Mouse (Mus musculus): Measurements from ENCODE around the gene Otud3.
A peak's percentile ranks its signal among the peaks of the same experiment; 100 is the strongest.
"Not testable (repeated sequence)": the region's sequence is repeated elsewhere in the genome, so short reads cannot be mapped to it uniquely, and the experiment has no call there.

Gene Otud3

GRCm38 (mm10) chr4:138892655-138893054 is 21.1 kb downstream of the Otud3 start:
- DNase-seq (ENCODE audit: low spot score in 2 of 2): no peak

- no peak for DNase-seq (ENCODE audit: low spot score in 2 of 2)
Measured at GRCm38 (mm10) chr4:138889635-138890034, 24.1 kb downstream of the Otud3 start.

- DNase-seq (ENCODE audit: low spot score in 2 of 2): no peak
Measured at GRCm38 (mm10) chr4:138889165-138889564, 24.6 kb downstream of the Otud3 start.

DNA sequence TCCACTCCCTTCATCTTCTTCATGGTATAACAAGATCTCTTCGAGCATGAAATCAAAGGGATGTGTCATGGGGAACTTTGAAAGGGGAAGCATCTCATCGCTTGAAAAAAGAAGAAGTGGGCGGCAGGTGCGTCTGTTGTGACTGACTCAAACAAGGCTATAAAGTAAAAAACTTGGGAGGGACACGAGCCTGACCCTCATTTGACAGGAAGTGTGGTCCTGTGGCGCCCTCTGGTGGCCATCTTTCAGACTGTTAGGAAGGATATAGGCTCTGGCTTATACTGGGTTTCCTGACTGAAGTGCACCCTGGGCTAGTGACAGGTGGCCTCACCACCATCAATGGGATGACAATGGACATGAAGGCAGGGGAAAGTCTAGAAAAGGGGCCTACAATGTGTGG is 29.5 kb downstream of the Otud3 start:
- peak; percentile 72 for DNase-seq (ENCODE audit: low spot score in 2 of 2)

DNA sequence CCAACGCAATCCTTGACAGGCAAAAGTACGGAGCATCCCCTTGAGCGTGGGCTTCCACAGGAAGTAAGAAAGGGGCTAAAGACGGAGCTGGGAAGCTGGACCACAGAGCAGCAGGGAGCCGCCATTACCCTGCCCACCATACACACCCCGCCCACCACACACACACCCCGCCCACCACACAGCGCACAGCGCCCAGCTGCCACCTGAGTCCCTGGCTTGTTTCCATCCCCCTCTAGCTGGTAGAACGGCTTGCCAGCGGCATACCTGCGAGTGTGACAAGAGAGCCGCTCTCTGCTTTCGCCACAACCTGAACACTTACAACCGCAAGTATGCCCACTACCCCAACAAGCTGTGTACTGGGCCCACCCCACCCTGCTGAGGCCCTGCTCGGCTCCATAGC is 31.6 kb downstream of the Otud3 start:
- no peak for DNase-seq (ENCODE audit: low spot score in 2 of 2)

DNA sequence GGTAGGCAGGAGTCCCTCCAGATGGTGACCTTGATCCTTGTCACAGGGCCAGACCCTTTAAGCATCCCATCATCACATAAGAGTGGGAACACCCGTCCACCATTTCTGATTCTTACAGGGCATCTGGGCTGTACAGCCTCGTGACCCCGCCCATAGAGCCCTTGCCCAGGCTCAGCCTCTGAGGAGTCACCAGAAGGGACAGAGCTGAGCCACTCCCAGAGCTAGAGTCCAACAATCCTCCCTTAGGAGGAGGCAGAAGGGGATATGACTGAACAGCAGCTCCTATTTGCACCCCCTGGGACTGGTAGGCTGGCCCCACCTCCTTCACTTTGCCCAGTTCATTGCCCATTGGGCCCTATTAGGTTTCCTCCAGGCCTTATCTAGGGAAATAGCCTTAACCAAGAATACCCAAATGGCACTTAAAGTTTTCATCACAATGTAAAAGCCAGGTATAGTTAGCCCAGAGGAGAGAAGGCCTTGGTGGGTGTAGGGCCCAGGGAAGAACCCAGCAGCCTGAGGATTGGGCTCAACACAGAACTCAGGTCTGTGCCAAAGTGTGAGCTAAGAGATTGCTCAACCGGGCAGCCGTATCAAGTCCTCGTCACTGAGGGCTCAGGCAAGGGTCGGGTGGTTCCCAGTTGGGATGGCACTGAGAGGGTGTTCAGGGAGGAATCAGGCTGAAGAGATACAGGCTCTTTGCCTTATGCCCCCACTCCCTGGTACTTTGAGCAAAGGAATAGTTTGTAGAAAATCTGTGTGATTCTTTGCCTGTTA is 32.7 kb downstream of the Otud3 start:
- no peak for DNase-seq (ENCODE audit: low spot score in 2 of 2)

DNA sequence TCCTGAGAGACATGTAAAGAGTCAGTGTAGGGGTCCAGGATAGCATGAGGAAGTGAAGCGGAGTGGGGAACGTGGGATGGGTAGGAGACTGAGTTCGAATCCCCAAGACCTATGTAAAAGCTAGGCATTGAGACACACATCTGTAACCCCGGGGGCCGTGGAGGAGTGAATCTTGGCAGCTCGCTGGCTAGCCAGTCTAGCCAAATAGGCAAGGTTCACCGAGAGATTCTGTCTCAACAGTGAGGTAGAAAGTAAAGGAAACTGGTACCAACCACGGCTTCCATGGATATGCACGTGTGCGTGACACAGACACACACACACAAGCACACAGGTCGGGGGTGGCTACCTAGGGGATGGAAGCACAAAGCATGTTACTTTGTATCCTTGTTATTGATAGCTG is 33.9 kb downstream of the Otud3 start:
- DNase-seq (ENCODE audit: low spot score in 2 of 2): no peak

DNA sequence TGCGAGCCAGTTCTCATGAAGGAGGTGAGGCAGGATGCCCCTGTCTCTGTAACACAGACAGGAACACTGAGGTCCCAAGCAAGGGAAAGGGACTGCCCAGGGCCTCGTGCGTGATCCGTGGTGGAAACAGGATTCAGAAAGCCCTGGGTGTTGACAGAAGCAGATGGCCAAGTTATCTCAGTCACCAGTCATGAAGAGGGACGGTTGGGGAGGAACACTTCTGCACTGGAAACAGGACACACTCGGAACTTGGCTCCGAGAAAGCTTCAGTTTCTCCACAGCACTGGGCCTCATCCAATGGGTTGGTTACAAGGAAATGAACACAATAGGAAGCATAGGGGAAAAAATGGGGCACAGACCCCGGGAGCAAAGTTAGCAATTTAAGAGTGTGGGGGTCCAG is 35.0 kb downstream of the Otud3 start:
- DNase-seq (ENCODE audit: low spot score in 2 of 2): no peak

DNA sequence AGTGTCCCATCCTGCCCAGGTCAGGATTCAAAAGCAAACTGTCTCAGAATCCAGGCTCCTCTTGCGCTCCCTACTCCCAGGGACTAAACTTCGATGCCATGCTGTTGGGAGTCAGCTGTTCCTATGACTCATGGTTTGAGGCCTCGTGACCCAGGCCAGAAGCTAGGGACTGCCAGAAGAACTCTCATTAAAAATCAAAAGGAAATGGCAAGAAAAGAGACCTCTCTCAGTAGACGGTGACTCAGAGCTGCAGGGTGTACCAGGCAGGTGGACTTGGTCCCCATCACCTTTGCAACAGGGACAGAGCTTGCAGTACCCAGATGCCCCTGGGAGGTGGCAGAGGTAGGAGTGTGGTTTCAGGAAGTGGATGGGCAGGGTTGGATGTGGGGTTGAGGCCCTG is 36.0 kb downstream of the Otud3 start, which contains the start of gene Pla2g2e:
Gene Pla2g2e, plus strand, starts transcription at position 212 of the 400 bp plus-strand sequence.
- no peak for DNase-seq (ENCODE audit: low spot score in 2 of 2)

DNA sequence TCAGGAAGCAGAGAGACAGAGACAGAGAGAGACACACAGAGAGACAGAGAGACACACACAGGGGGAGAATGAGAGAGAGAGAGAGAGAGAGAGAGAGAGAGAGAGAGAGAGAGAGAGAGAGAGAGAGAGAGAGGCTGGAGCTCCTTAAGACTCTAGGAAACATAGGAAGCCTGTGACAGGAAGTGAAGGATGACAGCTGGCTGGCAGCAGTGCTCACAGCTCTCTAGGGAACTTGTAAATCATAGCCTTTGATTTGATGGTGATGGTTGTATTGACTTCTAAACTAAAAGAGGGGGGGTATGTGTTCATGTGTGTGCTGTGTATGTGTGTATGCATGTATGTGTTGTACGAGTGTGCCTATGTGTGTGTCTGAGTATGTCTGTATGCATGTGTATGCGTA is 37.8 kb downstream of the Otud3 start:
- DNase-seq (ENCODE audit: low spot score in 2 of 2): no peak

- DNase-seq (ENCODE audit: low spot score in 2 of 2): not testable (repeated sequence)
Measured at GRCm38 (mm10) chr4:138875275-138875674, 38.5 kb downstream of the Otud3 start.

DNA sequence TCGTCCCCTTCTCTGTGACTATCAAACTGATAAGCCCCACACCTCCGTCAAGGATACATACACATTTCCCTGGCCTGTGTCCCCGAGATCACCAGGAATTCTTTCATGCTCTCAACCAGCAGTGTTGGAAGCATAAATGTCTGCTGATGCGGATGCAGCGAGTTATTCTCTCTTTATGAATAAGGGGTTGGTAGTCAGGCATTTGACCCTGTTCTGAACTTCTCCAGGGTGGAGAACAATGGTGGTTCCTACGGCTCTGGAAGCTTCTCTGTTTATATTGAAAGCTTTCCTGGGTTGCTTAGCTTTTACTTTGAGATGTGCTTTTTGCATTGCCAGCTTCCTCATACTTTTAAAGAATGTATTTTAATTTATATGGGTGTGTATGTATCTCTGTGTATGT is 39.9 kb downstream of the Otud3 start, which contains the start of gene Gm13030:
Gene Gm13030, minus strand, starts transcription at position 101 of the 400 bp plus-strand sequence.
- no peak for DNase-seq (ENCODE audit: low spot score in 2 of 2)

- DNase-seq (ENCODE audit: low spot score in 2 of 2): no peak
Measured at GRCm38 (mm10) chr4:138868666-138869065, 45.1 kb downstream of the Otud3 start.

DNA sequence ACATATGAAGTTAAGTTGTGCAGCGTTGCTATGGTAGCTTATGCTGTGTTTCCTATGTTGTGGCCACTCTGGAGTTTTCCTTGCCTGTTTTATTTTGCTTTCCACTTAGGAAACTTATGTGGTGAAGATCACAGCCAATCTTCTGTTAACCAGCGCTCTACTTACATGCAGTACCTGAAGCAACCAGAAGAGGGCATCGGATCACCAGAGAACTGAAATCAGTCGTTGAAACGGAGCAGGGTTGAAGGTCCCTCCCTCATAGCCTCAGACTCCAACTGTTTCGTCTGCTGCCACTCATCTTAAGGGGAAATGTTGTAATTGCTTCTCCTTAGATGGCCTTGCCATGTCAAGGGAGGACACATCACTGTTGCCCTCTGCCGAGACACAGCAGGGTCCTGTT is 47.3 kb downstream of the Otud3 start:
- DNase-seq (ENCODE audit: low spot score in 2 of 2): peak in 1 of 2 experiments; percentile 60

DNA sequence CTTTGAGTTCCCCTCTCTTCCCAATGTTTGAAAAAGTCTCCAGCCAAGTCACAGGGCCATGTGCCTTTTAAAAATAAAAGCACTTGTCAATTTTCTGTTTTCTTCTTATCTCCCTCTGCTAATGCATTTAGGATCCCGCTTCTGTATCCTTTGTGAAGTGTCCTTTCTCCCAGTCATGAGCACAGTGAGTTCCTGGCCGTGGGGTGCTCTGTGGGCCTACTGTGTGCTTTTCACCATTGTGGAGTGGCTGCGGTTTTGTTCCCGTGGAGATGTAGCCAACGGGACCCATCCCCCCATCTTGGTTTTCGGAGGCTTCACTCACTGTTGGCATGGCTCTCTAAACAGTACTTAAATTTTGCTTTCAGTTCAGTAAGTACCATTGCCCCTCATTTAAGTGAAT is 47.8 kb downstream of the Otud3 start:
- DNase-seq (ENCODE audit: low spot score in 2 of 2): no peak

DNA sequence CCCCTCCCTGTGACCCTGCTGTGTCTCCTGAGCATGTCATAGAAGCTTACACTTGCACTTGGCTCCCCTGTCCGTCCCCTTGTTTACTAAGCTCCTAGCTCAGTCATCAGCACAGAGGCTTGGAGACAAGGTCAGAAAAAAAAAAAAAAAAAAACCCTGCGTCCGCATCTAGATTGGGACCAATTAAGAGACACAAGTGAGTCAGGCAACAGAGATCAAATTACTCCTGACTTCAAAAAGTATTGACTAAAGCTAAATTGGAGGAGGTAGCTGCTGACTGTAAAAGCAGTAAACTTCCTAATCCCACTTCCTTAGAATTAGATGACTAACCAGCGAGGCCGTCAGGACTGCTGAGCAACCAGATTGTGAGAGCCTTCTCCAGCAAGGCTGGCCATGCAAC is 48.7 kb downstream of the Otud3 start:
- DNase-seq (ENCODE audit: low spot score in 2 of 2): no peak

DNA sequence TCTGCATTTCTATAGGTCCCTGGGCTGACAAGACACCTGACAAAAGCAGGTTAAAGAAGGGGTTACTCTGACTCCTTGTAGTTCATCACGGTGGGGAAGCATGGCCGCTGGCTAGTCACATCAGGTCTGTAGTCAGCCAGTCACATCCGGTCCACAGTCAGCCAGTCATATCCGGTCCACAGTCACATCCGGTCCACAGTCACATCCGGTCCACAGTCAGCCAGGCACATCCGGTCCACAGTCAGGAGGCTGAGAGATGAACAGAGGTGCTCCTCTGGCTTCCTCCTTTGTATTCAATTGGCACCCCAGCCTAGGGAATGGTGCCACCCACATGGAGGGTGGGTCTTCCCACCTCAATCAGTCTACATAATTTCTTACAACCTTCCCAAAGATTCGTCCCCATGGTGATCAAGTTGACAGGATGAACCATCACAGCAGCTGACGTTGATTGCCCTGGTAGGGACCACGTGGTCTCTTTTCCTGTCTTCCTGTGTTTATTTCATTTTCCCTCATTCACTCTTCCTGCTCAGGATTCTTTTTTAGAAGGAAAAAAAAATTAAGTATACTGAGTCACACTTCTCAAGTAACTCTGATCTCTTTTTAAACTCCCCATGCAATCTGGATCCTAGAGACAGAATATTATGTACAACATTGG is 50.3 kb downstream of the Otud3 start, which contains the start of gene Pla2g5:
Gene Pla2g5, minus strand, starts transcription at position 139 of the 655 bp plus-strand sequence.
- no peak for DNase-seq (ENCODE audit: low spot score in 2 of 2)

- peak in 1 of 2 experiments; percentile 61 for DNase-seq (ENCODE audit: low spot score in 2 of 2)
Measured at GRCm38 (mm10) chr4:138859728-138860127, 54.0 kb downstream of the Otud3 start.

DNA sequence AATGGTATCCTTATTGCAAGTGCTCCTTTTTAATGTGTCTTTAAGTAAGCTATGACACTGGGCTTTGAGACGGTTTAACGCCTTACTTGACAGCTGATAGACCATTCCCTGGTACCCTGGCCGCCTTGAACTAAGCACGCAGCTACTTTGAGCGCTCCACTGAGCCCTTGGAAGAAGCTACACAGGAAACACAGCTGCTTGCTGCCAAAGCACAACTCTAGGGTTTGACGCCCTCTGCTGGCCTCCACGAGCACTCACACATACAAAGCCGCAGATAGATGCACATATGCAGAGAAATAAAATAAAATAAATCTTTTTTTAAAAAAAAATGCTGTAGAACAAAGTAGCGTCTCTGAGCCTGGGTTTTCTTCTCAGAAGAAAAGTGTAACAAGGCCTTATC is 54.5 kb downstream of the Otud3 start:
- DNase-seq (ENCODE audit: low spot score in 2 of 2): no peak

DNA sequence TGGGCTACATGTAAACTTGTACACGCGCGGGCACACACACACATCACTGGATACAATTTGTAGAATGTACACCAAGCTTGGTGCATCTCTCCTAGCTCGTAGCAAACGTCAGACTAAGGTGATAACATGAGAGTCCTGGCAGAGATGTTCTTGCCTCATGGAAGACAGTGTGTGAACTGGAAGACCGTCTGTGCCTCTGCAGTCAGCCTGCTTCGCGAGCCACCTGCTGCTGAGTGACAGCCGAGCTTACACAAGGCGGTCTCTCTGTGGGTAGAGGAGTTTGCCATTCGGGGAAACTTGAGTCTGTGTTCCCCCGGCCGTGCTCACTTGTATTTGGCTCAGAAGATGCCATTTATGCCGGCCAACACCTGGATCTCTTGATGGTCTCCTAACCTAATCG is 55.3 kb downstream of the Otud3 start:
- DNase-seq (ENCODE audit: low spot score in 2 of 2): no peak

DNA sequence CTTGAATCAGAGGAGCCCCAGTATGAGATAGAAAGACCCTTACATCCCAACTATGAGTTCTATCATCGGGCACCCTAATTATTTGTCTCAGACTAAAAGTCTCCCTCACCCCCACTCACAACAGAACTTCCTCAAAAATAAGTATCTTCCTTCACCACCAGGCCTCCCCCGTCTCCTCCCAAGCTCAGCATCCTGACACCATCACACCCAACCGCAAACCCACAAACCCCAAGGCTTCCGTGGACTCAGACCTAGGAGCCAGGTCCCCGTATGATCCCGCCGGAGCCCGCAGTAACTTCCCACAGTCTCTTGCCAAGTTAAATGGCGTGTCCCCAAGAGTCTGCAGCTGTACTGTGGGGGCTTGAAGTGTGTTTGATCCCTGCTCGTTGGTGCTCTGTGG is 56.2 kb downstream of the Otud3 start:
- DNase-seq (ENCODE audit: low spot score in 2 of 2): no peak

GRCm38 (mm10) chr4:138856491-138856890 is 57.3 kb downstream of the Otud3 start:
- no peak for DNase-seq (ENCODE audit: low spot score in 2 of 2)

DNA sequence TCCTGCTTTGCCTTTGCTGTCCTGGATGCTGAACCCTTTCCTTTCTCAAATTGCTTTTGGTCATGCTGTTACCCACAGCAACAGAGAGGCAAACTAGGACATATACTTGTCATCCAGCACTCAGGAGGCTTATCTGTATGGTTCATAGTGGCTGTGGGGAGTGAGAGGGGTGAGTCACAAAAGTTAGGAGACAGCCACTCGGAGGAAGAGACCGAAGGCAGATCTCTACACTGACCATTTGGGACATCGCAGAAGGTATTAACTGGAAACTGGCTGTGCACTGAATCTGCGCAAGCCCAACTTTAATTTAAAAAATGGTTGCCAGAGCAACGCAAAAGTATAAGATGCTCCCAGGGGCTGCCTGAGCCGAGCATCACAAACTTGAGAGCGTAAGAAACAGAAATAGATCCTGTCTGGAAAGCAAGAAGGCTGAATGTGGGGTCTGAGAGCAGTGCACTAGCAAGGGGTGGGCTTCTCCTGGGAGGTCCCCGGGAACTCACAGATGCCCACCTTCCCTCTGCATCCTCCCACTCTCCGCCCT is 58.6 kb downstream of the Otud3 start:
- DNase-seq (ENCODE audit: low spot score in 2 of 2): no peak
